Mouse (Mus musculus) gastrocnemius, adult 2 months (tissue): ENCODE measurements around the gene Arhgap15. TPM values are rescaled to one million over a fixed set of nuclear protein-coding genes. Genes with fewer than 3 reads are reported as not detected.
A peak's percentile ranks its signal among the peaks of the same experiment; 100 is the strongest.

Experiments
- DNase-seq: peaks from one replicate; pipeline ENCODE4 v3.0.0; 2022
- H3K27ac ChIP-seq: fragments of 200-600 bp; 2 replicates; pipeline ENCODE4 v1.8.1; 2022; ENCODE audit warnings: mild to moderate bottlenecking
- H3K4me3 ChIP-seq: fragments of 200-600 bp; 2 replicates; pipeline ENCODE4 v1.8.1; 2022; ENCODE audit warnings: mild to moderate bottlenecking, moderate library complexity
- CTCF ChIP-seq: fragments of 200-600 bp; IDR thresholded peaks from 2 replicates; pipeline ENCODE4 v1.8.1; 2022; ENCODE audit warnings: antibody characterized with exemption, mild to moderate bottlenecking, moderate library complexity
- intact Hi-C: fragments of 180-260 bp; cut with DNase I; formaldehyde crosslinking; loops from one replicate; pipeline ENCODE4 v1.15.1; 2025
- total RNA-seq, 2 experiments: library from RNA; stranded (reverse); gene quantifications; 2 replicates each; pipeline ENCODE4 v1.2.3; 2021

Gene Arhgap15
- total RNA-seq, 2 experiments from 2014 or later, result 0.64 to 0.74 TPM

DNA sequence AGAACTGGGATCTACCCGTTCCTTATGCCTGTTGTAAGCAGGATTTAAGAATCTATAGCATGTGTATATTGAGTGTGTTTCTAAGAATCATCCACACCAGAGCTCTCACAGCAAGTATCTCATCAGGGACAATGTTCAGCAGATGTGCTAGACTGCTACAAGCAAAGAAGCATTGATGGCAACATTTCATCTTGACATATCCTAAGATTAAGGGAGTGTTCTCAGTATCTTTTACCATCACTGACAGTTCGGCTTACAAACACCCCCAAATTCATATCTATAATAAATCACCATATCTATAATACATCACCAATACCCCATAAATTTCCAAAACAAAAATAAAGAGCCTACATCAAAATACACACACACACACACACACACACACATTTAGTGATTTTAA, 374.6 kb downstream of the Arhgap15 start:
- DNase-seq, result no peak
- TF ChIP-seq CTCF, result no peak
- intact Hi-C loops, result no loop called here
- Histone ChIP-seq H3K27ac (no peak overlapping the region), H3K4me3 (no peak overlapping the region)

DNA sequence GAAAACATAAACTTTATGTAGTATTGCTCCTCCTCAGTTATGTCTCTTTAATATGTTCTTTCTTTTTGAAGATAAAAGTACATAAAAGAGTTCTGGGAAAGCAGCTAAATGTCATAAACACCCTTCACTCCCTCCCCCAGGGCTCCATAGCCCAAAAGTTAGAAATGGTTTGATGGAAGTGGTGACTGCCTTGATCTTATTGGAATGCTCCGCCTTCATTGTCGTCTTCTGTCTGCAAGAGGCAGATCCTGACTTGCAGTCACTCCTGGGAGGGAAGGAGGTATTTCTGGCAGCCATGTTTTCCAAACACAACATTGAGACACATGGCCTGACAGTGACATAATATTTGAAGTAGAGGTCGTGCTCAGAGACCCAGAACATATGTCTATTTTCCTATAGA, 375.5 kb downstream of the Arhgap15 start:
- TF ChIP-seq CTCF, result no peak
- no peak for DNase-seq
- Histone ChIP-seq H3K27ac (no peak overlapping the region), H3K4me3 (no peak overlapping the region)
- intact Hi-C loops, result no loop called here

DNA sequence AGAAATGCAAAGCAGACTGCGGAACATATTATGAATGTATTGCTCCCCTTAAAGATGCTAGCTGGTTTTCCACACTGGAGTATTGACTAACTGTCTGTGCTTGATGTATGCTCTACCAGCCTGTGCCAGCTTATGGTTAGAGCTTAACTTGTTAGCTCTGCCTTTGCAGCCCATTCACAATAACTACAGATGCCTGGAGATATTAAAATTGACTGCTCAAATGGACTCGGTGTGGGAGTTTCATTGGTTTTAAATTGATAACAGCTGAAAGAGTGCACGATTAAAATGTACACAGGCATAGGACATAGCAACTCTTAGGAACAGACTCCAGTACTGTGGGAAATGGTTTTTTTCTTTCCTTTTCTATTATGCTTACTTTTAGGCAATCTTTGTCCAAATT, 376.1 kb downstream of the Arhgap15 start:
- DNase-seq, result no peak
- no peak for TF ChIP-seq CTCF
- Histone ChIP-seq H3K4me3 (no peak overlapping the region), H3K27ac (no peak overlapping the region)
- intact Hi-C loops, result no loop called here

DNA sequence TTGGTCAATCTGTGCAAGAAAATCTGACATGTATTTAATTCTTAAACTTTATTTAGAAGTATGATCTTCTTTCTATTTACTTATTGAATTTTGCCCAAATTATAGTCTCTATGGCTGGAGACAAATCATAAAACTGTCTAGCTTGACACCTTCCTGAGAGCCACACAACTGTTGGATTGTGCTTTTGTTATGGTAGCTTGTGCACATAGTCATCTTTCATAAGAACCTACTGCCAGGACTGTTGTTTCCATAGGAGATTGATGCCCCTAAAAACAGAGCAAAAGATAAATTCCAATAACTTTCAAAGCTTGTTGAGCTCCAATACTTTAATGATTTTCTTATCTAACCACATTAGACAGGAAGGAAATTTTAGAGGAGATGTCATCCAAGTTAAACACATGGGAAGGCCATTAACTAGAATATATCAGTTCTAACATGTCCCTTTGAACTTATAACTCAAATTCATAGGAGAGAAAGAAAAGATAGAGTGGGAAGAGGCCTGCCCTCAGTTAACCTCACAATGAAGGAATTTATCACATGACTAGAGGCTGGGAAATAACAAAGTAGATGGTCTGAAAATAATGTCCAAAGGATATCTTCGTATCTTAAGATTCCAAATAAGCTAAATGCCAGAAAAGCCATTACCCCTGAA, 377.5 kb downstream of the Arhgap15 start:
- DNase-seq, result no peak
- H3K27ac ChIP-seq, result no peak overlapping the region
- TF ChIP-seq CTCF, result no peak
- H3K4me3 ChIP-seq, result no peak overlapping the region
- intact Hi-C loops, result no loop called here

DNA sequence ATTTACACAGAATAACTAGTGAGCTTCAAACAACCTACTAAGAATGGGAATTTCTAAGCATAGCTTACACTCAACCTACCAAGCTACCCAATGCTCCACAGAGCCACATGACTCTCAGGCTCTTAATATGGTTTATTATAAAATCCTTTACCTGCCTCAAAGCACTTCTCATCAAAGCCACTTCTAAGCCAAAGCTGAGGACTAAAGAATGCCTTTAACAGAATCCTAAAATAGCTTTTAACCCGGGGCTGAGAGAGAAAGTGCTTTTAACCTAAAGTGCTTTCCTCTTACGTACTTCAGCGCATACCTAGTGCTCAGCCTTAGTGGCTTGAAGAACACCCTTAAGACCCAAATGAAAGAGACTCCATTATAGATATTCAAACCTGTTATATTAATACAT, 380.9 kb downstream of the Arhgap15 start:
- DNase-seq, result no peak
- intact Hi-C loops, result no loop called here
- no peak for TF ChIP-seq CTCF
- Histone ChIP-seq H3K27ac (no peak overlapping the region), H3K4me3 (no peak overlapping the region)

DNA sequence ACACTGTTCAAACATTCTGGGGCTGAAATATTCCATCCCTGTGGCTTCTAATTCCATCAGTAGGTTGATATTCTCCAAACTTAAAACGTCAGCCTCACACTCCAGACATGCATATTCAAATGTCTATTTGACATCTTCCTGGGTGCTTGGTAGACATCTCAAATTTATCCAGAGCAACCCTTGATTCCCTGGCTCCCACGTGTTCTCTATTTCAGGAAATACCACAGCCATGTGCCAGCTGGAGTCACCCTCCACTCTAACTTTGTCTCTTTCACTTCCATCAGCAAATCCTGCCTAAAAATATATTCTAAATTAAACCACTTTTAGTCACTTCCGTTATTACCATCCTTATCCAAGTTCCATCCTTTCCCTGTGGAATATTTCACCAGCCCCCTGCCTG, 382.6 kb downstream of the Arhgap15 start:
- DNase-seq, result peak; percentile 27
- no peak overlapping the region for H3K27ac ChIP-seq
- no peak for TF ChIP-seq CTCF
- no peak overlapping the region for H3K4me3 ChIP-seq
- intact Hi-C loops, result no loop called here

DNA sequence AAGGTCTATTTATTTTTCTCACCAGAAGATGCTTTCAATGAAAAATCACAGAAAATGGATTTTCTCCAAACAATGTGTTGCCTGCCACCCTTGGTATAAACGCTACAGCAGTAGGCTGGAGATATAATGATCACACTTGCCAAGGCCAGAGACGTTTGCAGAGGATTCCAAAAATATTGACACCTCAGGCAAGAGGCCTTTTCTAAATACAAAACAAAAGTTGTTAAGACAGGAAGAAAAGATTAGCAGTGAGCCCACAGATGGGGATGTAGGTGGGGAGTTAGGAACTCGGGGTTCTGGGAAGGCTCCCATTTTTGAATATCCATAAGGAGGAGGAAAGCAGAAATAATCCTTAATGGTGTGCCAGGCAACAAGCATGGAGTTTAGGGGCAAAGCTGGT, 386.2 kb downstream of the Arhgap15 start:
- DNase-seq, result no peak
- intact Hi-C loops, result no loop called here
- H3K27ac ChIP-seq, result no peak overlapping the region
- H3K4me3 ChIP-seq, result no peak overlapping the region
- no peak for TF ChIP-seq CTCF

DNA sequence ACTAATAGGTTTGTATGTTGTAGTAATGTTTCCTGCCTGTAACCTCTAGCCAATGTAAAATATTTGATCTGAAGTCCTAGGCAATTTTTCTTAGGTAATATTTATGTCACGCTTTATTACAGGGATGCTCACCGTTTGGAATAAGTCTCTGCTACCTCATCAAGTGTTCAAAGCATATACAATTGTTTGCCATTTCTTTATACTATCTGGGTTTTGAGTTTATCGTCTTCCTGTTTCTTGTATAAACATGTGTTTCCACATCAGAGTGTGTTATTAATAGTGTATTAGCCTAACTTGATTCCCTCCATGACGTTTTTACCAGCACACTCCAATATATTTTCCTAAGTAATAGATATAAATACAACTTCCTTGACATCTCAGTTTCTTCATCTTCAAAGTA, 391.8 kb downstream of the Arhgap15 start:
- no peak for TF ChIP-seq CTCF
- Histone ChIP-seq H3K27ac (no peak overlapping the region), H3K4me3 (no peak overlapping the region)
- DNase-seq, result no peak
- intact Hi-C loops, result no loop called here

DNA sequence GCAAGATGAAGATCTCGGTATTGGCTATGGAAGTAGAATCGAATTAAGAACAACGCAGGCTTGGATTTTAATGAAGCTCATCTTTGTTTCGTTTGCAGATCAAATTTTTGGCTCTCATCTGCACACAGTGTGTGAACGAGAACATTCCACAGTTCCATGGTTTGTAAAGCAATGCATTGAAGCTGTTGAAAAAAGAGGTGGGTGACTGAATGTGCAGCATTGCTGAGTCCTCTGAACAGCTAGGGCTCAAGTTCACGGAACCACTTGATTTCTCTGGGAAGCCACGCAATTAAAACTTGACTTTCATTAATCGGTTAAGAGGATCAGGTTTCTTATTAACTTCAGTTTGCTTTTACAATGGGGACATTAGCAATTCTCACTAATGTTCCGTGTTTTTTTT, 393.5 kb downstream of the Arhgap15 start:
- no peak for TF ChIP-seq CTCF
- Histone ChIP-seq H3K27ac (no peak overlapping the region), H3K4me3 (no peak overlapping the region)
- intact Hi-C loops, result no loop called here
- DNase-seq, result no peak

DNA sequence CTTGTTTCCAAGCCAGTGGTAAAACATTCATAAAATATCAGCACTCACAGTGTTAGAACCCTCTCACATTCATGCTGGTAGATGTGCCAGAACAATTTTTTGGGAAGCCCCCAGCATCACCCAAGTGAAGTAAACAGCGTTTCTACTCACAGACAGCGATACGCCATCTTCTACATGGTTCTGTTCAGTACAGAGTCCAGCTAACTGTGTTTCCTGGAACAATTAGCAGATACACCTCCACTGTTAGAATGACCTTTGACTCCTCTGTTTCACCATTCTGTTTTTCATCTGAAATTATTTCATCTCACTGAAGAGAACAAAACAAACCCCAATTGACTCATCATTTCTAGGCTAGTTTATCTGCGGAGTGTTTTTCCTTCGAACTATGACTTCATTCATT, 394.0 kb downstream of the Arhgap15 start:
- Histone ChIP-seq H3K27ac (peak overlapping the region; percentile 52; the same call in 1 of the 2 replicates), H3K4me3 (no peak overlapping the region)
- DNase-seq, result peak; percentile 13
- intact Hi-C loops, result no loop called here
- TF ChIP-seq CTCF, result no peak

DNA sequence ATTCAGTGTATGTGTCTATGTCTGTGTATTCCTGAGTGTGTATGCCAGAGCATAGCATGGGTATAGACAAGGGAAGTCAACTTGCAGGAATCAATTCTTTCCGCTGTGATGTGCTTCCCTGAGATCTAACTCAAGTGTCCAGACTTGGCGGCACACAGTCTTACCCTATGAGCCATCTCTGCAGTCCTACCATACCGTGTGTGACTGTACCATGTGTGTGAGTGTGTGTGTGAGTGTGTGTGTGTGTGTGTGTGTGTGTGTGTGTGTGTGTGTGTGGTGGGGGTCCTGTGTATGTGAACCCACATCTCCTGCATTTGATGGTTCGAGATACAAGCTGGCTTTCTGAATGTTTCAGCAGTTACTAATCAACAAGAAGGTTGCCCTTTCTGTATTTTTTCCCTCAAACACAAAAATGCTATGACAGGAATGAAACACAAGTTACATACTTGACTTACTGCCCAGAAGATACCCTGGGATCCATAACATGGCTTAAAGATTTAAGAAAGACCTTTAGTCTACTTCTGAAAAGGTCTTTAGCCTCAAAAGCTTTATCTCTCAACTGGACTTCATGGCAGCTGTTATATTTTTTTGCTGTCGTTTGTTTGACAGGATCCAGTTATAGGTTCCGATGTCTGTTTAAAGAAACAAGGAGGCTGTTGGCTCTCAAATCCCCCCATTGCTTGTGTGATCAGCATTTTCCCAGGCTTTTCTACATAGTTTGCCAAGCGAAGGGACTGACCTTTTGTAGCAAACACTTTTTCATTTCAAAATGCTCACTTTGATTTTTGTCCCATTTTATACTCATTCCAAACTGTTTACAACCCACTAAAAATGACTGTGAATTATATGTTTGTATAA, 397.7 kb downstream of the Arhgap15 start:
- intact Hi-C loops, result loop anchor here (5.0 kb wide), 1 partner anchor 44 kb away; no protein-coding TSS in a partner anchor
- peak overlapping the region; percentile 82 for H3K27ac ChIP-seq

DNA sequence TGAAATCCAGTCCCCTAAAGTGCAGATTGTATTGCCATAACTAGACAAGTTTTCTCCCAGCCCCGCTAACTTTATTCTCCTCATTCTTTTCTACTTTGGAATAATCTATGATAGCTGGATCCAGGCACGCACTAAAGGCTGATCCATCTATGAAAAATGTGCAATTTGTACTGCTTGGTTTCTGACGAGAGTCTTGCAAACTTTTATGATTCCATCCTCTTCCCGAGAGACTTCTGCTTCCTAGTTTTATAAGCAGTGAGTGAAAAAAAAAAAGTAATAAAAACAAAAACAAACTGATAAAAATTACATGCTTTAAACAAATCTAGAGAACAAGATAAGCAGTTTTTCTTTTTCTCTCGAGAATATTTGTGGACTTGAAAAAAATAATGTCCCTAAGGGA, 398.9 kb downstream of the Arhgap15 start:
- no peak for DNase-seq
- H3K27ac ChIP-seq, result peak overlapping the region; percentile 82
- intact Hi-C loops, result loop anchor here (5.0 kb wide), 1 partner anchor 45 kb away; no protein-coding TSS in a partner anchor
- peak overlapping the region; percentile 49 for H3K4me3 ChIP-seq
- TF ChIP-seq CTCF, result no peak

More for the DNA sequence above, 397.7 kb downstream of the Arhgap15 start:
- no peak for TF ChIP-seq CTCF
- H3K4me3 ChIP-seq, result no peak overlapping the region
- no peak for DNase-seq

DNA sequence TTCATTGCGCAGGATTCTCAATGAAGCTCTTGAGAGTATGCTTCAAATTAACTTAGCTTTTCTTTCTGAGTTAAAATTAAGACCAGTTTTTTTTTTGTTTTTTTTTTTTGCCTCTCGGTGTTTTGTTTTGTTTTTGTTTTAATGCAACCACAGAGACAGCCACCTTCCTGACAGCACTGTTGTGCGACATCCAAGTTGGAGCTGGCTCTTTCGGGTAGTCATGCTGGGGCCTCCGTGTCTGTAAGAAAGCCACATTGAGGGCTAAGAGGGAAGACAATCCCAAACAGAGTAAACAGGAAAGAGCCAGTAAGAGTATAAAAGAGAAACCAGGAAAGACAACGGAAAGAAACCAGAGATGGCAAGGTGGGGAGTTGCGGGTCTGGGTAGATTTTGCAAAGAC, 399.3 kb downstream of the Arhgap15 start:
- intact Hi-C loops, result loop anchor here (5.0 kb wide), 1 partner anchor 46 kb away; no protein-coding TSS in a partner anchor
- DNase-seq, result peak; percentile 37
- H3K4me3 ChIP-seq, result peak overlapping the region; percentile 49
- TF ChIP-seq CTCF, result no peak
- peak overlapping the region; percentile 82 for H3K27ac ChIP-seq
